Mouse (Mus musculus): ENCODE data around the gene Etl4. TPM values are rescaled to one million over a fixed set of nuclear protein-coding genes. Genes with fewer than 3 reads are reported as not detected.

The Etl4 gene
- total and polyA plus RNA-seq, 3 experiments, result not detected

DNA sequence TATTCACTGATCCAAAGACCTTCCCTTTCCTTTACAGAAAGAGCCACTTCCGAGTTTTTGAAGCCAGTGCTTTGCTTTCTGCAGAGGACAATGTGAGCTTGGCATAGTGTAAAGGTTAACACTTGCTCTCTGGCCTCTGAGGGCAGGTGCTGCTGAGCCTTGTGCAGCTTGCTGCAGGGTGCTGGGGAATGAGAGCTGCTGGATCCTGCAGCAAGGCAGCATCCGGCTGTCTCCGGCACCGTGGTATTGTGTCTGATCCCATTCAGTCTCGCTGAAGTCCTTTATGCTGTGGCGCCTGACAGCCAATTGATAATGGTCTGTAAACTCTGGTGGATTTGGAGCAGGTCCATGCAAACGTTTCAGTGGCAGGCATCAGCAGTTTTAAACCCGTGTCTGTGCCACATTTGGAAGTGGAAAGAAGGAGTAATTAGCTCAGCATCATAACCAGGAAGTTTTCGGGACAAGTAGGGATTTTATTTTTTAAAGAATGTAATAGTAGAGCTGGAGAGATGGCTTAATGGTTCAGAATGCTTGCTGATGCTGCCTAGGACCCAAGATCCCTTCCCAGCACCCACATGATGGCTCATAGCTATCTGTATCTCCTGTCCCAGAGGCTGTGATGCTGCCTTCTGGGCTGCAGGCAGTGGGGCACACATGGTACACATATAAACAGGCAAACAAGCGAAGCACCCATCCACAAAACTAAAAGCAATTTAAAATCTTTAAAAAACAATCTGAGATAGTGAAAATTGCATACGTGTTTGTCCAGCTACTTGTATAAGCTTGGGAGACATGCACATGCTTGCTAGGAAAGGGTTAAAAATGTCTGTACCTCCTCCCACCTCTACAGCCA lies 637.1 kb downstream of the Etl4 start:
- H3K79me2 ChIP-seq (ENCODE audit: control insufficient read depth, insufficient read depth, low read length, poor library complexity), result no peaks in the 10 kb centered on the region
- H3K27me3 ChIP-seq (ENCODE audit: control insufficient read depth in 1 of 2, insufficient read depth in 2 of 2, low read length in 2 of 2), result no peaks in the 10 kb centered on the region
- no peak overlapping the region for H3K27ac ChIP-seq (ENCODE audit: control insufficient read depth, low read depth, low read length)
- TF ChIP-seq MAX (IDR thresholded peaks at IDR 0.05; ENCODE audit: low read length), result no peak
- TF ChIP-seq MYB (IDR thresholded peaks at IDR 0.05; ENCODE audit: low read depth, low read length), result no peak
- TF ChIP-seq MAFK (IDR thresholded peaks at IDR 0.05; ENCODE audit: borderline replicate concordance, low read depth, low read length), result no peak
- no peak for TF ChIP-seq SMC3 (IDR thresholded peaks at IDR 0.05; ENCODE audit: low read depth, low read length)
- TF ChIP-seq HCFC1 (IDR thresholded peaks at IDR 0.05; ENCODE audit: low read depth, low read length), result no peak
- no peak for TF ChIP-seq RCOR1 (IDR thresholded peaks at IDR 0.05; ENCODE audit: low read depth, low read length)
- TF ChIP-seq RAD21 (IDR thresholded peaks at IDR 0.05; ENCODE audit: low read depth, low read length), result no peak
- no peak for TF ChIP-seq CHD2 (IDR thresholded peaks at IDR 0.05; ENCODE audit: low read length)
- TF ChIP-seq NRF1 (IDR thresholded peaks at IDR 0.05; ENCODE audit: insufficient read depth, low read depth, low read length, poor library complexity, severe bottlenecking), result no peak
- TF ChIP-seq USF2 (IDR thresholded peaks at IDR 0.05; ENCODE audit: borderline replicate concordance in 1 of 2, insufficient read depth in 1 of 2, low read depth in 1 of 2, low read length in 2 of 2), result no peak
- no peak for TF ChIP-seq GATA1 (IDR thresholded peaks at IDR 0.05; ENCODE audit: low read depth, low read length)
- no peak for TF ChIP-seq POLR2A (IDR thresholded peaks at IDR 0.05; ENCODE audit: control insufficient read depth in 1 of 2, insufficient read depth in 1 of 2, low read depth in 1 of 2, low read length in 2 of 2, poor library complexity in 1 of 2)
- no peak for TF ChIP-seq SIN3A (IDR thresholded peaks at IDR 0.05; ENCODE audit: low read length)
- H3K4me1 ChIP-seq (ENCODE audit: control insufficient read depth in 1 of 2, insufficient read depth in 2 of 2, low read length in 2 of 2), result no peaks in the 10 kb centered on the region
- H3K4me3 ChIP-seq (ENCODE audit: control insufficient read depth in 1 of 2, insufficient read depth in 1 of 2, low read depth in 2 of 2, low read length in 2 of 2), result no peak overlapping the region
- H3K9me3 ChIP-seq (replicated peaks; ENCODE audit: insufficient read depth, low read length), result no peaks in the 10 kb centered on the region
- H3K36me3 ChIP-seq (ENCODE audit: control insufficient read depth in 1 of 2, insufficient read depth in 2 of 2, low read length in 2 of 2), result no peaks in the 10 kb centered on the region
- no peak for DNase-seq (ENCODE audit: low read depth, low spot score)
- no peak overlapping the region for H3K9ac ChIP-seq (ENCODE audit: control insufficient read depth, low read depth, low read length, poor library complexity, severe bottlenecking)

GRCm38 (mm10) chr2:20547349-20547677 lies 637.7 kb downstream of the Etl4 start:
- Histone ChIP-seq H3K79me2 (ENCODE audit: control insufficient read depth, insufficient read depth, low read length, poor library complexity) (no peaks in the 10 kb centered on the region), H3K27ac (ENCODE audit: control insufficient read depth, low read depth, low read length) (no peak overlapping the region), H3K36me3 (ENCODE audit: control insufficient read depth in 1 of 2, insufficient read depth in 2 of 2, low read length in 2 of 2) (no peaks in the 10 kb centered on the region), H3K9me3 (replicated peaks; ENCODE audit: insufficient read depth, low read length) (no peaks in the 10 kb centered on the region), H3K27me3 (ENCODE audit: control insufficient read depth in 1 of 2, insufficient read depth in 2 of 2, low read length in 2 of 2) (no peaks in the 10 kb centered on the region), H3K4me1 (ENCODE audit: control insufficient read depth in 1 of 2, insufficient read depth in 2 of 2, low read length in 2 of 2) (no peaks in the 10 kb centered on the region), H3K9ac (ENCODE audit: control insufficient read depth, low read depth, low read length, poor library complexity, severe bottlenecking) (no peak overlapping the region), H3K4me3 (ENCODE audit: control insufficient read depth in 1 of 2, insufficient read depth in 1 of 2, low read depth in 2 of 2, low read length in 2 of 2) (no peak overlapping the region)
- no peak for TF ChIP-seq MAZ (IDR thresholded peaks at IDR 0.05; ENCODE audit: low read depth, low read length)
- TF ChIP-seq CTCF (IDR thresholded peaks at IDR 0.05 in 2 of 3, conservative IDR thresholded peaks at IDR 0.05 in 1 of 3; ENCODE audit: control insufficient read depth in 1 of 3, insufficient read depth in 1 of 3, low read depth in 2 of 3, low read length in 3 of 3, poor library complexity in 1 of 3, severe bottlenecking in 1 of 3), result no peak
- no peak for TF ChIP-seq HCFC1 (IDR thresholded peaks at IDR 0.05; ENCODE audit: low read depth, low read length)
- TF ChIP-seq POLR2AphosphoS5 (IDR thresholded peaks at IDR 0.05; ENCODE audit: borderline replicate concordance, low read depth, low read length), result no peak
- TF ChIP-seq MYB (IDR thresholded peaks at IDR 0.05; ENCODE audit: low read depth, low read length), result no peak
- TF ChIP-seq ZMIZ1 (IDR thresholded peaks at IDR 0.05; ENCODE audit: low read depth, low read length), result no peak
- DNase-seq (ENCODE audit: low read depth, low spot score), result no peak
